Mouse (Mus musculus): ENCODE measurements around the gene Kif28. TPM values are rescaled to one million over a fixed set of nuclear protein-coding genes. Genes with fewer than 3 reads are reported as not detected.
"Not testable (repeated sequence)": the region's sequence is repeated elsewhere in the genome, so short reads cannot be mapped to it uniquely, and the experiment has no call there.

Gene Kif28
- total RNA-seq, 2 experiments from 2014 or later: 0.18 TPM; not detected in 1

- no peak for DNase-seq
These were observed 40.9 kb downstream of the Kif28 start for GRCm38 (mm10) chr1:179704150-179704549.

- DNase-seq: no peak
These were observed 55.6 kb downstream of the Kif28 start for GRCm38 (mm10) chr1:179689479-179689878.

- DNase-seq: no peak
These were observed 56.2 kb downstream of the Kif28 start for GRCm38 (mm10) chr1:179688914-179689313.

DNA sequence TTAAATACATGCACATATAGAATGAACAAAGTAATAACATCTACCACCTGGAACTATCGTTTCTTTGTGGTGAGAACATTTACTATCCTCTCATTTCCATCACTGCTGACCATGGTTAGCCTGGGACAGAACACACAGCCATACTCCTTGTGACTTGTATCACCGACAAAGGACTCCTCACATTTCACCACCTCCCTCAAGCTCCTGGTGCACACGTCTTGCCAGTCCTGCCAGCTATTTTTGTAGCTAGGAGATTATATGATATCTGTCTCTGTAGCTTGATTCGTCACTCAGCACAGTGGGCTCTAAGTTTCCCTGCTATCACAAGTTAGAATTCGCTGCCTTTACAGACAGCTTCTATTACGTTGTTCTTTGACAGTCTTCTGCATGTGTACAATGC, 56.7 kb downstream of the Kif28 start:
- DNase-seq: no peak

GRCm38 (mm10) chr1:179687966-179688365, 57.1 kb downstream of the Kif28 start:
- no peak for DNase-seq

DNA sequence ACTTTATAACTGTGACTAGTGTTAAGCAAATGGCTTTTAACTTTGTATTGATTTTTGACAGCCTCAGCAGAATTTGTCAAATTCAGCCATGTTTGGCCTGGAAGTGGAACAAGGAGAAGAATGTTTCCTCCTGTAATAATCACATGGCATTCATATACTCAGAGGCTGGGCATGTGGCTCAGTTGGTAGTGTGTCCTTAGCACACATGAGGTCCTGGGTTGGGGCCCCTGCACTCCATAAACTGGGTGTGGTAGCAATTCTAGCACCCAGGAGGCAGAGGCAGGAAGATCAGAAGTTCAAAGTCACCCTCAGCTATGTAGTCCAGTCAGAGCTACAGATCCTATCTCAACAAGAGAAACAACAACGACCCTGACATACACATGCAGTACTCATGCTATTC, 57.8 kb downstream of the Kif28 start:
- DNase-seq: no peak

DNA sequence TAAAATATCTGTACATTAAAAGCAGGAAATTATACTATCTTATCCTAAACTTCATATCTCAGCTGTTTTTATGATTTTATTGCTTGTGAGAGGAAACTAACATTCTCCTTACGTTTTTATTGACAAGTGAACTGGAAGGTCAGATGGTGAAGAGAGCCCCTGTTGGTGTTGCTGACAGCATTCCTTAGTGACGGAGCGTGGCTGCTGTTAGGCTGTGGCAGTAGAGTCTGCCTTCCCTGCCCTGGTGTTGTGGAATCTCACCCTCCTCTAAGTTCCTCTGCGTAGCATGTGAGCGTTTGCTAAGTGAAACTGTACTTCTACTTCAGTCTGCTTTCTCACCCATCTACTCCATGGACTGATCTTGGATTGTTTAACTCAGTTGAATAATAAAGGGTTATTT, 58.3 kb downstream of the Kif28 start:
- no peak for DNase-seq

GRCm38 (mm10) chr1:179686348-179686747, 58.7 kb downstream of the Kif28 start:
- DNase-seq: no peak

DNA sequence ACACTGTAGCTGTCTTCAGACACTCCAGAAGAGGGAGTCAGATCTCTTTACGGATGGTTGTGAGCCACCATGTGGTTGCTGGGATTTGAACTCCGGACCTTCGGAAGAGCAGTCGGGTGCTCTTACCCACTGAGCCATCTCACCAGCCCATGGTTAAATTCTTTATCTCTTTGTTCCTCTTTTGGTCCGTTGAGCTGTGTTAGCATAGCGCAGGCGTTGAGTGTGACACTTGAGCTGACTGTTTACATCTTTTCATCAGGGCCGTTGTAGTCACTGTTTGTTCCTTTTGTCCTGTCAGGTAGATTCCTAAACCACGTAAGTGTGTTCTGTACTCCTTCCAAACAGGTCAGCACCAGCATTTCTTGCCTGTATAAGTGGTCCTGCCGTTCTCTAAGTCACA, 62.3 kb downstream of the Kif28 start:
- DNase-seq: not testable (repeated sequence)

GRCm38 (mm10) chr1:179679326-179679725, 65.7 kb downstream of the Kif28 start:
- no peak for DNase-seq

- DNase-seq: no peak
These were observed 68.0 kb downstream of the Kif28 start for GRCm38 (mm10) chr1:179677031-179677430.

GRCm38 (mm10) chr1:179674355-179674754, 70.7 kb downstream of the Kif28 start:
- no peak for DNase-seq

DNA sequence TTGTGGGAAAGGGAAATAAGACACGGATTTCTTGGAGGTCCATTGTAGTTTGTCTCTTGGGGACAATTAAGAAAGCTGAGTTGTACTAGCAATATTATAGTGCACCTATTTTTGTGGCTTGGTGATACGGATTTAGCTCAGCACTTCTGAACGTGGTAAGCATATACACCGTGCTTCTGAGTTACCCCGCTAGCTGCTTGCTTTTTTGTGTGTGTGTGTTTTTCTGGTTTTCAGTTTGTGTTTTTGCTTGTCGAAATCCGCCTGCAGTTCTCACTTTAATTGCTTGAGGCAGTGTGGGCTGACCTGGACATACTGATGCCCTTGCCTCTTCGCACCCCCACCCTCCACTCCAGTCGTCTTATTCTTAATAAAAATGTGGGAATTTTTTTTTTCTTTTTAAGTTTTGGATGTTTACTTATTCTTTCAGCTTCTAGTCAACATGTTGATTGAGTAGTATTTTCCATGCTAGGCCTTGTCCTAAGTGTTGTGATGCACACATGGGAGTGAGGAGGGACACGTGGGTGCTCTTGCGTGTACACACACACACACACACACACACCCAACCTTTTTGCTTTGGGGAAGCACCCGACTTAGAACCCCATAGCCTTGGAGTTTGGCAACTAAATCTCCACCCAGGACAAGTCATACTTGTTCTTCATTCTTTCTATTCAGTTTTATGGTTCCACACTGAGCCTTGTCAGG, 76.1 kb downstream of the Kif28 start:
- DNase-seq: no peak

- DNase-seq: peak; percentile 89
These were observed 76.9 kb downstream of the Kif28 start, which contains the start of gene Sccpdh for GRCm38 (mm10) chr1:179668013-179668805. Sccpdh (plus strand) TSS chr1:179668210.

DNA sequence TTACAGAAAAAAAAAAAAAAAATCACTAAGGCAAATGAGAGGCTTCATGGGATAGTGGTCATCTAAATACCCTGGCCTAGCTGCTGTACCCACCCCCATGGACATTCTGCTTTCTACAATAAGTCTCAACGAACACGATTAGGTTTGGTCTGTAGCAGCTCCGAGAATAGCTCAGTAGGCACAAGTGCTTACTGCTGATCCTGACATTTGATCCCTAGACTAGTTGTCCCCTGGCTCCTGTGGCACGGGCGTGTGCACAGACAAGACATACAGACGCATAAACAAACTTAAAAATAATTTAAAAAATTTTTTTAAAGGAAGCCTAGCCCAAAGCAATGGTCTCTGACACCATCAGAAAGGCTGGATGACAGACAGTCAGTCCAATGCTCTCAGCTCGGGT, 77.6 kb downstream of the Kif28 start:
- no peak for DNase-seq

GRCm38 (mm10) chr1:179666971-179667370, 78.1 kb downstream of the Kif28 start:
- DNase-seq: no peak

DNA sequence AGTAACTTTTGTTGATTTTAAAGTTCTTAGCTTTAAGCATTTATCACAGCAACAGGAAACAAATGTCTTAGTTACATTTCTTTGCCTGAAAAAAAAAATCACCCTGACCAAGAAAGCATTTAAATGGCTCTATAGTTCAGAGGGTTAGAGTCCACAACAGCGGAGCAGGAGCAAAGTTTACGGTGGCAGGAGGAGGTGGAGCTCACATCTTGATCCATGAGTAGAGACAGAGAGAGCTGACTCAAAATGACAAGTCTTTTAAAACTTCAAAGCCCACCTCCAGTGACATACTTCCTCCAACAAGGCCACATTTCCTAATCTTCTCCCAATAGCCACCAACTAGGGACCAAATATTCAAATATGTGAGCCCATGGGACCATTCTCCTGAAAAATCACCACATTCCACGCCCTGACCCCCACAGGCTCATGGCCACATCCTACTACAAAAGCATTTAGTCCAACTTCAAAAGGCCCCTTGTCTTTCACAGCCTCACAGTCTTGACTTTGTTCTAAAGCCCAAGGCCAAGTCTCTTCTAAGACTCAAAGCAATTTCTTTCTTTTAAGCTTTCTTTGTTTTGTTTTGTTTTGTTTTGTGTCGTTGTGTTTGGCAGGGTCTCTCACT, 80.7 kb downstream of the Kif28 start:
- DNase-seq: no peak

DNA sequence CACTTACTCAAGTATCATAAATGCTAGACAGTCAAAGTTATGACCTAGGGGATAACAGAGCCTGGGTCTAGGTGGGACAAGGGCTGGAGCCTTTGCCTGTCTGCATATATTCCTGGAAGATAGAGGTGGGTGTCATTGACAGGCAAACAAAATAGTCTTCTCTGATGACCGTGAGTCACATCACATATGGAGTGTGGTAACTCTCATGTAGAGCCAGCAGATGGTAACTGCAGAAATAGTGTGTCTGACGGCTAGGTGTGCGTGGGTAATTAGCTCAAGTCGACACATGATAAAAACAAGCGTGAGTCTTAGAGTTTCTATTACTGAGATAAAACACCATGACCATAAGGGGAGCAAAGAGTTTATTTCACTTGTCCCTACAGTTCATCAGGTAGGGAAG, 82.0 kb downstream of the Kif28 start:
- no peak for DNase-seq

- DNase-seq: no peak
These were observed 93.8 kb downstream of the Kif28 start for GRCm38 (mm10) chr1:179651224-179651623.

DNA sequence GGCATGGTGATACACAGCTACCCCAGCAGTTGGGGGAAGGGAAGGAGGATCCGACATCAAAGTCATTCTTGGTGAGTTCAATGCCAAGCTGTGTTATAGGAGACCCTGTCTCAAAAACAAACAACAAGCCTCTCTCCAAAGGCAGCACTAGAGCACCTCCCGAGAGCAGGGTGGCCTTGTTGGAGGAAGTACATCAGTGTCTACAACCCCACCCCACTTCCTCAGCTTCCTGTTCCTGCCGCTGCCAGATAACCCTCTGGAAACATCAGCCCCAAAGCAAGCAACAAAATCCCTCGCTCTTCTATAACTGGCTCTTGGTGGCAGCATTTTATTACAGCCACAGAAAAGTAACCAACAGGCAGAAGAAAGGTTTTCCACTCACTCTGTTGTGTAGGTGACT, 94.8 kb downstream of the Kif28 start:
- DNase-seq: no peak

GRCm38 (mm10) chr1:179649324-179649723, 95.7 kb downstream of the Kif28 start:
- no peak for DNase-seq

DNA sequence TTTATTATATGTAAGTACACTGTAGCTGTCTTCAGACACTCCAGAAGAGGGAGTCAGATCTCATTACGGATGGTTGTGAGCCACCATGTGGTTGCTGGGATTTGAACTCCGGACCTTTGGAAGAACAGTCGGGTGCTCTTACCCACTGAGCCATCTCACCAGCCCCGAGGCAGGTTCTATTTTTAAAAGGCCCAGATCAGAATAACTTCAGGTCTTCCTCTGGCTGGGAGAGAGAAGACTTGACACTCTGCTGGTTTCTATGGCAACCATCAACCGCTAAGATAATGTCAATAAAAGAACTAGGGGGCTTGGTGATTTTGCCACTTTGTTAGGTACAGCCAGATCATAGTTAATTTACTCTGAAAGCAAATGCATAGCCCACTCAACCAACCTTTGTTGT, 96.4 kb downstream of the Kif28 start:
- not testable (repeated sequence) for DNase-seq

GRCm38 (mm10) chr1:179645980-179646268, 99.1 kb downstream of the Kif28 start:
- no peak for DNase-seq

All from gastrocnemius, postnatal 25 days (tissue).